Mouse (Mus musculus): ENCODE data around the gene Xpr1. TPM values are rescaled to one million over a fixed set of nuclear protein-coding genes. Genes with fewer than 3 reads are reported as not detected.

The Xpr1 gene
- polyA plus RNA-seq, 1 experiment from 2014 or later = 8.0 TPM

DNA sequence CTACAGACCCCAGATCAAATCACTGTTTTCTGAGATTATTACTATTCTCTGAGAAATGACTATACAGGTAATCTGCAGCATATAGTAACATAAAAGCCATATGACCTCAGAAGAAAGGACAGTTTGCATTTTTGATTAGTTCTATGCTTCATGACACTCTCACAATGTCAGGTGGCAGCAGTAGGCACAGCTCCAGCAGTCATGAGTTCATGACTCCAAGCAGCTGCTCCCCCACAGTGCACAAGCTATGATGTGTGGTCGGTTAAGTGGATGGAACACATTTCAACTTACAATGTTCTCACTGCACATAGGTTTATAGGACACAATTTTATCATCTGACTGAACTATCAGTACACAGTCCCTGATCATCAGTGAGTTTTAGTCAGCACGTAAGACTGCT, 120.0 kb downstream of the Xpr1 start:
- Histone ChIP-seq H3K9ac (ENCODE audit: low read depth, low read length) (no peak overlapping the region), H3K27me3 (replicated peaks; ENCODE audit: control insufficient read depth, insufficient read depth, low read length) (no peaks in the 10 kb centered on the region), H3K27ac (ENCODE audit: low read depth, low read length) (no peak overlapping the region), H3K4me3 (ENCODE audit: low read depth, low read length) (no peak overlapping the region), H3K9me3 (ENCODE audit: control insufficient read depth, low read length) (no peaks in the 10 kb centered on the region), H3K36me3 (ENCODE audit: control insufficient read depth, insufficient read depth, low read length) (no peaks in the 10 kb centered on the region), H3K4me1 (replicated peaks; ENCODE audit: control insufficient read depth, insufficient read depth, low read length) (no peaks in the 10 kb centered on the region), H3K4me2 (no peak overlapping the region)
- WGBS = 87% methylated on average over 2 of the region's 2 CpGs
- DNase-seq (ENCODE audit: low spot score) = no peak
- ATAC-seq (replicated peaks; ENCODE audit: low FRiP score) = no peak

DNA sequence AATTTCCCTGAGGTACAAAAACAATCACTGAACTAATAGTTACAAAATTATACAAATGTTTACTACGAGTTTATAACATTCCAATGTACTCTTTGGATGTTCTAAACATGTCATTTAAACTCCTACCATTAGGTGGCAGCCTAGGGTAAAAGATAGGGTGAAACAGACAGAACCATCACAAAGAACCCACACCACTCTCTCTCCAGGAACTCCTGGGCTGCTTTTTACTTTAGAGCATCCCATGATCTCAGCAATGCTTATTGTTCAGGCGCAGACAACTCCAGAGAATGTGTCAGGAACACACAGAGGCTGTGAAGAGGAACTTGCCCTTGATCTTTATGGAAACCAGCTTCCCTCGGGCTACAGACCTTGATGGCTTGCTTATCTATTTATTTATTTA, 123.8 kb downstream of the Xpr1 start:
- DNase-seq (ENCODE audit: low spot score) = peak; percentile 36
- Histone ChIP-seq H3K4me1 (replicated peaks; ENCODE audit: control insufficient read depth, insufficient read depth, low read length) (no peaks in the 10 kb centered on the region), H3K4me2 (no peak overlapping the region), H3K27ac (ENCODE audit: low read depth, low read length) (no peak overlapping the region), H3K9ac (ENCODE audit: low read depth, low read length) (no peak overlapping the region), H3K27me3 (replicated peaks; ENCODE audit: control insufficient read depth, insufficient read depth, low read length) (no peaks in the 10 kb centered on the region), H3K9me3 (ENCODE audit: control insufficient read depth, low read length) (no peaks in the 10 kb centered on the region), H3K4me3 (ENCODE audit: low read depth, low read length) (no peak overlapping the region), H3K36me3 (ENCODE audit: control insufficient read depth, insufficient read depth, low read length) (0 out of 2 replicates have a peak, but pooled peaks cover under 1% of the 10 kb centered on the region)
- ATAC-seq (replicated peaks; ENCODE audit: low FRiP score) = 0 out of 2 replicates have a peak, but pooled peaks have one; percentile 29
- 23% methylated on average over 3 of the region's 3 CpGs for WGBS

DNA sequence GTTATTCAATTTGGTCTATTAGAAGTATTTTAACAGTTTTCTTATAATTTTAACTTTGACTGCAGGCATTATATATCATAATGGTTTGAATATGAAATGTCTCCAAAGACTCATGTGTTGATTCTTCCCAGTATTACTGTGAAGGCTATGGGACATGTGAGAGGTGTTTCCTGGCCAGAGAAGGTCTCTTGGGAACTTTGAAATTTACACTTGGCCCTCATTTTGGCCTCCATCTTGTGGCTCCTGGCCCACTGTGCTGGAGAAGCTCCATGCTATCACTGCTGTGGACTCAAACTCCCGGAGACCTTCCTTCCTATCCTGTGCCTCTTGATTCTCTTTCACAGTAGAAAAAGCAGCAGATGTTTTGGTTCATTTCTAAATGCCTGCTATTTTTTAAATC, 127.8 kb downstream of the Xpr1 start:
- Histone ChIP-seq H3K27ac (ENCODE audit: low read depth, low read length) (no peak overlapping the region), H3K27me3 (replicated peaks; ENCODE audit: control insufficient read depth, insufficient read depth, low read length) (no peaks in the 10 kb centered on the region), H3K36me3 (ENCODE audit: control insufficient read depth, insufficient read depth, low read length) (peaks cover 10% of the 10 kb centered on the region; the same call in 1 of the 2 replicates), H3K4me1 (replicated peaks; ENCODE audit: control insufficient read depth, insufficient read depth, low read length) (no peaks in the 10 kb centered on the region), H3K4me2 (no peak overlapping the region), H3K9ac (ENCODE audit: low read depth, low read length) (no peak overlapping the region), H3K4me3 (ENCODE audit: low read depth, low read length) (no peak overlapping the region), H3K9me3 (ENCODE audit: control insufficient read depth, low read length) (0 out of 2 replicates have a peak, but pooled peaks cover 2% of the 10 kb centered on the region)
- no peak for DNase-seq (ENCODE audit: low spot score)
- 97% methylated on average over 1 of the region's 1 CpGs for WGBS
- no peak for ATAC-seq (replicated peaks; ENCODE audit: low FRiP score)

DNA sequence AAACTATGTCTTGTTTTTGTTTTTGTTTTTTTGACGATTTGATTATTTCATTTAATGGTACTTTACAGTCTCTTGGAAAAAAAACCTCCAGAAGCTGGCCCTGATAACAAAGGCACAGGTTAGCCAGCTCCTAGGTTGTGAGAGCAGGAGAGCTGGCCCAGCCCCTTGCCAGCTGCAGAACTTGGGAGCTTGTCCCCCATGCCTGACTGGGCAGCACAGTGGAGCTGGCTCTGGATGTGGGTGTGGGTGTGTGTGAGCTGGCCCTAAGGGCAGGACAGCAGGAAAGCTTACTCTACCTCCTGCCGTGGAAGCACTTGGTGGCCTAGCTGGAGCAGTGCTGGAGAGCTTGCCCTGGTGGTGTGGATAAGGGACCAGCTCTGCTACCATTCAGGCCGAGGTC, 129.2 kb downstream of the Xpr1 start:
- Histone ChIP-seq H3K4me3 (ENCODE audit: low read depth, low read length) (no peak overlapping the region), H3K4me1 (replicated peaks; ENCODE audit: control insufficient read depth, insufficient read depth, low read length) (no peaks in the 10 kb centered on the region), H3K4me2 (no peak overlapping the region), H3K27me3 (replicated peaks; ENCODE audit: control insufficient read depth, insufficient read depth, low read length) (no peaks in the 10 kb centered on the region), H3K9ac (ENCODE audit: low read depth, low read length) (no peak overlapping the region), H3K36me3 (ENCODE audit: control insufficient read depth, insufficient read depth, low read length) (peaks cover 10% of the 10 kb centered on the region; the same call in 1 of the 2 replicates), H3K27ac (ENCODE audit: low read depth, low read length) (no peak overlapping the region), H3K9me3 (ENCODE audit: control insufficient read depth, low read length) (0 out of 2 replicates have a peak, but pooled peaks cover 2% of the 10 kb centered on the region)
- DNase-seq (ENCODE audit: low spot score) (no peak), ATAC-seq (replicated peaks; ENCODE audit: low FRiP score) (no peak)
- 80% methylated on average over 3 of the region's 3 CpGs for WGBS

DNA sequence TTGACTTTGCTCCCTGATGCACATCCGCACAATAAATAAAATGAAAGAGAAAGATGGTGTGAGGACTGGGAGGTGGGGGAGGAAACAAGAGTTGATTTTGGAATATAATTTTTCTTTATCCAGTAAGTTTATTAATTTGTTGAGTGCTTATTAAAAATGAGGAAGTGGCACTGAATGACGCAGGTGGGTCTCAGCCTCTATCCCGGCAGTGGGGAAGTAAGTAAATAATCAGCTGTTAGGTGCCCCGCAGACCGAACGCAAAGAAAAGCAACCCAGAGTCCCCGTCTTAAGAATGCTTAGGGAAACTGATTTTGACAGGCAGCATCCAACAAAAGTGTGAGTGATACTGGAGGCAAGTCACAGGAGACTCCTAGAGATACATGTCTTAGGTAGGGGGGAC, 133.4 kb downstream of the Xpr1 start:
- no peaks in the 10 kb centered on the region; the same call in 1 of the 2 replicates for H3K4me1 ChIP-seq (replicated peaks; ENCODE audit: control insufficient read depth, insufficient read depth, low read length)
- no peak overlapping the region for H3K4me2 ChIP-seq
- ATAC-seq (replicated peaks; ENCODE audit: low FRiP score) (no peak), DNase-seq (ENCODE audit: low spot score) (no peak)
- no peak overlapping the region for H3K4me3 ChIP-seq (ENCODE audit: low read depth, low read length)
- no peak overlapping the region for H3K27ac ChIP-seq (ENCODE audit: low read depth, low read length)
- 0 out of 2 replicates have a peak, but pooled peaks cover 2% of the 10 kb centered on the region for H3K9me3 ChIP-seq (ENCODE audit: control insufficient read depth, low read length)
- H3K36me3 ChIP-seq (ENCODE audit: control insufficient read depth, insufficient read depth, low read length) = peaks cover 10% of the 10 kb centered on the region; the same call in 1 of the 2 replicates
- no peak overlapping the region for H3K9ac ChIP-seq (ENCODE audit: low read depth, low read length)
- WGBS = 83% methylated on average over 7 of the region's 7 CpGs
- no peaks in the 10 kb centered on the region for H3K27me3 ChIP-seq (replicated peaks; ENCODE audit: control insufficient read depth, insufficient read depth, low read length)

DNA sequence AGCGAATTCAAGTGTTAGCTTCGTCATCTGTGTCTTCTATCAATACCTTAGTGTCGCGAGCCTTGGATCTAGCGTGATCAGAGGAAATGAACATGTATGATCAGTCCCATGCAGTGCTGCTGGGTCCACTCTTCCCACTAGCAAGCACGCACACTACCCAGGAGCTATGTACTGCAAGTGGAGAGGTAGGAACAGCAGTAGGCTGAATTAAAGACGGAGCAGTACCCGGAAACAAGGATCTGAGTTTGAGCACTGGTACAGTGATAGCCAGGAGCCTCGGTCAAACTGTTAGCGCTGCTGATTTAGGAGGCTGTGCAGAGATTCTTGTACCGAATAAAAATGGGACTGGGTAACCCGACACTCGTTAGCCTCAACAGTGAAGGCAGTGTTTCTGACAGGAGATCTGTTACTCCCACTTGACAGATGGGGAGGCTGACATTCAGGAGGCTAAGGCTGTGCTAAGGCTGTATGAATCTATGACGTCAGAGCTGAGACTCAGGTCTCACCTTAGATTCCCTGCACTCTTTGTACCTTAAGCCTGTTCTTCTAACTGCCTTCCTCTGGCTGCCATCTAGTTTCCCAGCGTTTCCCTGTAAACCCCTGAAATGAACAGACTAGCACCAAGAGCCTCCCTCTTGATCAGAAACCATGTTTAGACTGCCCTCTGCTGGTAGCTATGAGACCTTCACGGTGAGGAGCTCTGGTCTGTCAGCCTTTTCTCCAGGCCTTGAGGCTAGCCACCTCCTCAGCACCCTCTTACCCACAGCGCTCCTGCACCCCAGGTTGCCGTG, 136.0 kb downstream of the Xpr1 start:
- no peaks in the 10 kb centered on the region for H3K9me3 ChIP-seq (ENCODE audit: control insufficient read depth, low read length)
- H3K4me1 ChIP-seq (replicated peaks; ENCODE audit: control insufficient read depth, insufficient read depth, low read length) = peaks cover 9% of the 10 kb centered on the region
- 58% methylated on average over 18 of the region's 18 CpGs for WGBS
- H3K27ac ChIP-seq (ENCODE audit: low read depth, low read length) = no peak overlapping the region
- no peak overlapping the region for H3K9ac ChIP-seq (ENCODE audit: low read depth, low read length)
- no peaks in the 10 kb centered on the region for H3K36me3 ChIP-seq (ENCODE audit: control insufficient read depth, insufficient read depth, low read length)
- peak; percentile 69 for ATAC-seq (replicated peaks; ENCODE audit: low FRiP score)
- H3K4me3 ChIP-seq (ENCODE audit: low read depth, low read length) = no peak overlapping the region
- no peaks in the 10 kb centered on the region for H3K27me3 ChIP-seq (replicated peaks; ENCODE audit: control insufficient read depth, insufficient read depth, low read length)
- peak; percentile 34 for DNase-seq (ENCODE audit: low spot score)
- H3K4me2 ChIP-seq = no peak overlapping the region

DNA sequence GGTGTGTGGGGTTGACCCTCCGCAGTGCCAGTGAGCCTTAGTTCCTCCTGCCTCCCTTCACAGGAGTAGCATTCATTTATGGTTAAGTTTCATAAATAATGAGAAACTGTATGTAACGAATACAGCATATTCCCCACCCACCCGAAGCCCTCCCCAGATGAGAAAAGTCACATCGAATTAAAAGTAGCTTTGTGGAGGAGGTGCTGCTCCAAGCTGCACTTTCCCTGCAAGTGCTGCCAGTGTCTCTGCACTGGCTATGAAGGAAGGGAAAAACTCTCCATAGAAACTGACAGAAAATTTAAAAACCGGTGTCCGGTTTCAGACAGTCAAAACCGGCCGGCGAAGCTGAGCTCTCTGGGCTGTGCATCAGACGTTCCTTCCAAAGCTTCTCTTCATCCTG, 136.9 kb downstream of the Xpr1 start:
- Histone ChIP-seq H3K9me3 (ENCODE audit: control insufficient read depth, low read length) (no peaks in the 10 kb centered on the region), H3K27ac (ENCODE audit: low read depth, low read length) (no peak overlapping the region), H3K36me3 (ENCODE audit: control insufficient read depth, insufficient read depth, low read length) (no peaks in the 10 kb centered on the region), H3K4me3 (ENCODE audit: low read depth, low read length) (no peak overlapping the region), H3K4me2 (no peak overlapping the region), H3K27me3 (replicated peaks; ENCODE audit: control insufficient read depth, insufficient read depth, low read length) (no peaks in the 10 kb centered on the region), H3K9ac (ENCODE audit: low read depth, low read length) (no peak overlapping the region), H3K4me1 (replicated peaks; ENCODE audit: control insufficient read depth, insufficient read depth, low read length) (peaks cover 12% of the 10 kb centered on the region)
- ATAC-seq (replicated peaks; ENCODE audit: low FRiP score) (no peak), DNase-seq (ENCODE audit: low spot score) (no peak)
- WGBS = 78% methylated on average over 10 of the region's 10 CpGs

DNA sequence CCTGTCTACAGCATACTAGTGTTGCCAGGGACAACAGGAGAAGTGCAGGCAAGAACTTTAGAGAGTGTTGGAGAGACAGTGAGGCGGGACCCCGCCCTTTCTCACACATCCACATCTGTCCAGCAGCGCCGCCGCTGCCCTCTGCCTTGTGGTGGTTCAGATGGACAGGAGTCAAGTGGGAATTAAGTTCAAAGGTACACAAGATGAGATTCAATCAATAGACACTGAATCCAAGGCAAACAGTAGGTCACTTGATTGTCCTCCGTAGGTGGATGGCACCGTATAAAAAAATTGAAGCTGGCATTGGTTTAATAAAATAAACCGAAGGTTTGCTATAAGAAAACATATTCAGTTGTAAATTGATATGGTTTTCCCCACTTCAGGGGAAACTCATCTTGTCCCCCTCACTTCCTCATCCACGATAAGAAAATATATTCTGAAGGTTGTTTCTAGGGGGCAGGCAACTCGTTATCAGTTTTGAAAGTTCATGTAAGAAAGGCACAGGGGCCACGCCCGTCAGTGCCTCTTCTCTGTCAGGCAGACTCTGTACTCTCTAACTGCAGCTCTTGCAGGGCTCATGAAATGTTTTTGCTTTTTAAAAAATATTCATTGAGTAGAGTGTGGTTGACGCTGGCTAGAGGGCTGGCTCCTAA, 140.7 kb downstream of the Xpr1 start:
- Histone ChIP-seq H3K4me1 (replicated peaks; ENCODE audit: control insufficient read depth, insufficient read depth, low read length) (peaks cover 12% of the 10 kb centered on the region), H3K4me3 (ENCODE audit: low read depth, low read length) (no peak overlapping the region), H3K9me3 (ENCODE audit: control insufficient read depth, low read length) (no peaks in the 10 kb centered on the region), H3K4me2 (peak overlapping the region; percentile 34; the same call in 1 of the 2 replicates), H3K9ac (ENCODE audit: low read depth, low read length) (no peak overlapping the region), H3K36me3 (ENCODE audit: control insufficient read depth, insufficient read depth, low read length) (no peaks in the 10 kb centered on the region), H3K27ac (ENCODE audit: low read depth, low read length) (no peak overlapping the region), H3K27me3 (replicated peaks; ENCODE audit: control insufficient read depth, insufficient read depth, low read length) (no peaks in the 10 kb centered on the region)
- no peak for DNase-seq (ENCODE audit: low spot score)
- peak; percentile 74 for ATAC-seq (replicated peaks; ENCODE audit: low FRiP score)
- 52% methylated on average over 13 of the region's 13 CpGs for WGBS
